Mouse (Mus musculus) induced T-regulatory cell, adult 2 months (primary cell): ENCODE results near the gene Rap1gap2.

Experiments used
- DNase-seq: peaks from one replicate; pipeline ENCODE4 v3.0.0-alpha.2; 2012; ENCODE audit warnings: low read depth

The Rap1gap2 gene

DNA sequence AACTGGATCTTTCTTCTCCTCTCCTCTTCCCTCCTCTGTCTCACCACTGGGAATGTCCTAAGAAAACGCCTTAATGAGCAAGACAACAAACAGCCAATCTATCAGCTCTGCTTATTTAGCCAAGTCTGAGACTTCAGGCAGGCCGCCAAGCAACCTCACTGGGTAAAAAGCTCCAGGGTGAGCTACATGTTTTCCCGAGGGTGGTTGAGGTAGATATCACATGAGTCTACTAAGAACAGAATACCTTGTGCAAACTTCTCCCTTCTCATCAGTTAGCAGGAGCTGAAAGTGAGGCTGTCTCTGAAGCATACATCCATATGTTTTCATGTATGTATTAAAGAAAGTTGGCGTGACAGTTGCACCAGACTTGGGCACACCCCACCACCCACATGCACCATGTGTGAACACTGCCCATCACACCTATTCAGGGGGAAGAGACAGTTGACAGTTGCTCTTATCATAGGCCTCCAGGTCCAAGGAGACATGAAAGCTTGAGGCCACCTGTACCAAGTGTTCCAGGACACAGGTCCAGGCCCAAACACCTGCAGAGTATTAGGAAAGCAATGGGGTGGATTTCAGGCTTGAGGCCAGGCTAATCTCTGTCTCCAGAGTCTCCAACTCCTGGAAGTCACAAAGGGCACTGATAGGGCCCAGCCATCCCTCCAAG is 35.8 kb downstream of the Rap1gap2 start:
- no peak for DNase-seq

- DNase-seq = peak; percentile 79
Measured at GRCm38 (mm10) chr11:74572459-74573061, 38.2 kb downstream of the Rap1gap2 start.

DNA sequence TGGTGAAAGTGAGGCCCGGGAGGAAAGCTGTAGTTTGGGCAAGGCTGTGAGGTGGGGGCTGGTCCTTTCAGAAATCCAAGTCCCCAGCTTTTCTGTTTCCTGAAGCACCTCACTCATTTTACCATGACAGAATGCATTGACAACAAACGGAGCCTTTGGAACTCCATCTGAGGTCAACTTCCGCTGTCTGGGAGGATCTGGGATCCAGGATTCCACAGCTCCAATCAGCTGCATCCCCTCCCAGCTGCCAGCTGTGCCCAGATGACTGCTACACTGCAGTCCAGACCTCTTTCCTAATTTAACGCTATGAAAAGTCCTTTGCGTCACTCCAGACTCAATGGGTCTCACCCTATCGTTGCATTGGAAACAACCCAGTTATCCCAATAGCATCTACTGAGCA is 41.0 kb downstream of the Rap1gap2 start:
- DNase-seq = no peak

- peak; percentile 25 for DNase-seq
Measured at GRCm38 (mm10) chr11:74568463-74568862, 42.3 kb downstream of the Rap1gap2 start.

GRCm38 (mm10) chr11:74568004-74568403 is 42.7 kb downstream of the Rap1gap2 start:
- DNase-seq = peak; percentile 71

DNA sequence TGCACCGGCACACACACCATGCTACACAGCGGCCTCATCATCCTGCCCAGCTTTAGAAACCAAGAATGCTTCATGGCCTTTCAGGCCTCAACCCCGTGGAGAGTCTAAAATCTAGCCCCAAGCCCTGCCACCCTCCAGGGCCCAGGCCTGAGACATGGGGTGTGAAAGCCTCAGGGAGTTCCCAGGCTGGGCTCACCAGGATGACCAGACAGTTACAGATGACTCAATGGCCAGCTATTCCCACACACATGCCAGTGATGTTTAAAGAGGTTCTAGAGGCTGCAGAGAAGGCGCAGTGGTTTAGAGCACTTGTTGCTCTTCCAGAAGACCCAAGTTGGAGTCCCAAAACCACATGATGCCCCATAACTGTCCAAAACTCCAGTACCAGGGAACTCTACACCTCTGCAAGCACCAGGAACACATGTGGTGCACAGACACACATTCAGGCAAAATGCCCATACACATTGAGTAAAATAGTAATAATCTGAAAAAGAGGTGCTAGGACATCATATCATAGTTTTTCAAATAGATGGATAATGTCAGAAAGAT is 44.3 kb downstream of the Rap1gap2 start:
- DNase-seq = no peak

DNA sequence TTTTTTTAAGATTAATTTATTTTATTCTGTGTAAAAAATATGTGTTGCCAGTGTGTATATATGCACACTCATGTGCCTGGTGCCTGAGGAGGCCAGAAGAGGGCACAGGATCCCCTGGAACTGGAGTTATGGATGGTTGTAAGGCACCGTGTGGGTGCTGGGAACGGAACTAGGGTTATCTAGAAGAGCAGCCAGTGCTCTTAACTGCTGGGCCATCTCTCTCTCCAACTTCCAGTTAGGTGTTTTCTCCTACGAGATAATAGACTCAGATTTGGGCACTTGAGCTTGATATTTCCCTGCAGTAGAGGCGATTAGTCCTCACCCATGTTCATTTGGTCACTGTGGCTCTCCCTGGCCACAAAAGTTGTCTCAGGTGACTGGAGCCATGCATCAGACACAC is 49.3 kb downstream of the Rap1gap2 start:
- no peak for DNase-seq

GRCm38 (mm10) chr11:74560600-74561227 is 50.0 kb downstream of the Rap1gap2 start:
- peak; percentile 74 for DNase-seq

DNA sequence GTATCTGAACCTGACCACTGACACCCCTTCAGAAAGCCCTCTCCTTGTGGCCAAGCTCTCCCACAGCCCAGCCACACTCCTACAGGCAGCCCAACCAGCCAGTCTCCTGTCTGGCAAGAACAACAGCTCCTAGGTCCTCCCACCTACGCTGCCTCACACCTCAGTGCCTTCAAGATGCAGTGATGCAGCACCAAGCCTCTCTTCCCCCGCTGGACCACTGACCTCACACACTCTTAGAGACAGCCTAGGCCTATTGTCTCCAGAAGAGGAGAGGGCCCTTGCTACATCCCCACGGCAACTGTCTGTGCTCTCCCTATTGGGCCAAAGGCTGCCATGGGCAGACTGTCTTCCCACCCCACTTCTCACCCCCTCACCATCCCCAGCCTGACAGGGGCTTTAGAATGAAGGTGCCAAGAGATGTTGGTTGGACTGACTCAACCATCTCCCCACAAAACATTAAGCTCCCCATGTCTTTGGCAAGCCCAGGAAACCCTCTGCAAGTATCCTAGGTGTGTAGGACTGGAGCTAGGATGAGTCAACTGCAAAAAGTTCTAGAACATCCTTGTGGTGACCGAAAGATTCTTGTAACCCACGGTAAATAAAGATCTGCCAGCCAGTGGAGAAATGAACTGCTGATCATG is 50.8 kb downstream of the Rap1gap2 start:
- peak; percentile 23 for DNase-seq

DNA sequence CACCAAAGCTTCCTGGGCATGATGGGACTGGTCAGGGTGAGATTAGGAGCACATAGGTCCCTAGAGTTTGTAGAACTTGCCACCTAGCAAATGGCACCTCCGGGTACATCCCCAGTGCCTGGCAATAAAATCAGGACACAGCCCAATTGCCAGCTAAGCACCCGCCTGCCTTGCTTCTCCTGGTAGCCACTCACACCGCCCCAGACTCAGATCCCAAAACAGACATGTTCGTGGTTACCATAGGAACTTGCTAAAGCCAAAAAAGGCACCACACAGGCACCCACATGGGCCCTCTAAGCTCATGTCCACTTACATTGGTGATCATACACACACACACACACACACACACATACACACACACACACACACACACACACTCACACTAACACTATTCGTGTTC is 51.8 kb downstream of the Rap1gap2 start:
- no peak for DNase-seq

- DNase-seq = no peak
Measured at GRCm38 (mm10) chr11:74557456-74558230, 53.1 kb downstream of the Rap1gap2 start.

DNA sequence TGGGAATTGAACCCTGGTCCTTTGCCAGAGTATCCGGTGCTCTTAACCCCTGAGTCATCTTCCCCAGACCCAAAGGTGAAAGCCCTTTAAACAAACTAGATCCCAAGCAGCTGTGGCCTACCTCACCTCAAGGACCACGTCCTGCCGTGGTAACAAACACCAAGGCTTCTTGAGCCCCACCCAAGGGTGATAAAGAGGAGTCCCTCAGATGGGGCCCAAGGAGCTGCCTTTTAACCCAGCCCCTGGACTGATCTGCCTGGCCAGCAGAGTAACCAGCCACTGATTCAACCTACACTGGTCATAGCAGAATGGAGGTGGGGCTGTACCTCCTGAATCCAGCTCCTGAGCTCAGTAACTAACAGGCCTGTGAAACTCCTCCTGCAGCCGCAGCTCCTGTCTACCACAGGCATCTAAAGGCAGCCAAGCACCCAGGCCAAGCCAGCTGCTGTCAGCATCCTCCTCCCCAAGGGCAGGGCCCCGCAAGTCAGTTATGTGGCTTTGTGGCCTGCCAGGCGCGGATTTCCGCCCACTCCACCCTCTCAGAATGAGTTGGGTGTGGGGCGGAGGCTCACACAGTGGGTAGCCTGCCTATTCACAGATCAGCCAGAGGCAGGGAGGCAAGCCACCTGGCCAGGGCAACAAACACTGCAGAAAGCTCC is 54.9 kb downstream of the Rap1gap2 start:
- DNase-seq = peak; percentile 91

DNA sequence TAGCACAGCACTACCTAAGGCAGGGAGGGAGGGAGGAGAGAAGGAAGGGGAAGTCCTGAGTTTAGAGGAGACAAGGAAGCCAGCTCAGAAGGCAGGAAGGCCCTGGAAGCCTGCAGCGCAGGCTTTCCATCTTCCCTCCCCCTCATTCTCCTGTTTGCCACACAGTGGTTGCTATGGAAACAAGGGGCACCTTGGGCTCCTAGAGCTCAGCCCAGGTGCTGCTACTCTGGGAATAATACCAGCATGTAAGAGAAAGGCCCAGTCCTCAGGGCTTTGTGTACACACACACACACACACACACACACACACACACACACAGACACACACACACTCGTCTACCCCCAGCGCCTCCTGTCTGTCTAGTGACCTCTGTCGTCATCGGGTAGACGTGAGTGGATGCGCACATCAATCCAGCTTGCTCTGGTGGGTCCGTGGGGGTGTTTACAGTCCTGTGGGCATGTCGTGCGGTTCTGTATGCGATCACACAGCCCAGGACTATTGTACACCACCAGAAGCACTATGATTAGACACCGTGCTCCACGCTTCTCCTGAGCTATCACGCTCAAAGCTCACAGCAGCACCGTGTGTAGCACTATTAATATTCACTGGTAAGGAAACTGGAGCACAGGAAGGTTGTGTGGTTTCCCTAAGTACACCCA is 55.9 kb downstream of the Rap1gap2 start:
- peak; percentile 52 for DNase-seq

DNA sequence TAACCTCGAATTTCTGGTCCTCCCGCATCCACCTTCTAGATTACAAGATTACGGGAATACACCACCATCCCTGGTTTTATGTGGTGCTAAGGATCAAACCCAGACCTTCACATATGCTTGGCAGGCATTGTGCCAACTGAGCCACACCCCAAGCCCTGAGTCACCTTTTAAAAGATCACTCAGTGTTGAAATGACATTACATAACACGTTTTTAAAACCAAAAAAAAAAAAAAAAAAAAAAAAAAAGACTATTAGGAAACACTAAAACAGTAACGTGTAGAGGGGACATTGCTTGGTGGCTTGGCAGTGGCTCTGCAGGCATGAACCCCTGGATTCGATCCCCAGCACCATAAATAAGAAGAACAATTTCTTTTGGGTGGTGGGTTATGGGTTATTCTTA is 59.1 kb downstream of the Rap1gap2 start:
- no peak for DNase-seq

- peak; percentile 39 for DNase-seq
Measured at GRCm38 (mm10) chr11:74550615-74551102, 60.1 kb downstream of the Rap1gap2 start.

- no peak for DNase-seq
Measured at GRCm38 (mm10) chr11:74548781-74549382, 61.8 kb downstream of the Rap1gap2 start.

DNA sequence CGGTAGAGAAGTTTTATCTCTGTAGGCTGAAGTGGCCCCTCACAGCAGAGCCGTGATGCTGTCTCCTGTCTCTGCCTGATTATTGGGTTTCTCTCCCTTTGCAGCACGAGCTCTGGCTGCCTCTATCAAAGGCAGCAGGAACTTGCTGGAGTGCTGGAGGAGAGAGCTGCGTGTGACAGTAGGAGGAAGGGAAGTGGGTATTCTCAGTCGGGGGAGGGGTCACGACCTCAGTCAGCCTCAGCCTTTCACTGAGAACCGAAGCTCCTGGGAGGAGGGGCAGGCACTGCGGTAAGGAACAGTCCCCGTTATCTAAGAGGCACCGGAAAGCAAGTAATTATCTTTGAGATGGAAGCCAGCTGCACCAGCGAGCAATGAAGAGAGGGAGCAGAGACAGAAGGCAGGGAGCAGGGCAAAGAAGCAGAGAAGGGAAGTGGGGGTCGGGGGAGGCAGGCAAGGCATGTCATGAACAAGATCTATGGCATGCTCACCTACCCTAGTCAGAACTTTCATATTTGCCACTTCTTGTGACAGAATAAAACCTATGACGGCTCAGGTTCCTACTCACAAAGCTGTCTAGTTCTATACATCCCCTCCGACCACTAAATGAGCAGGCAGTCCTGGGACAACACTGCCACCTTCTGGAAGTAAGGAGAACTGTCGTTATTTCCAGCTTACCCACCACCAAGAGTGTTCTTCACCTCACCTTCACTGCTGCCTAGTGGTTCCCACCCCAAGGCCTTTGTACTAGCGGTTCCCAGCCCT is 63.6 kb downstream of the Rap1gap2 start:
- DNase-seq = peak; percentile 90

DNA sequence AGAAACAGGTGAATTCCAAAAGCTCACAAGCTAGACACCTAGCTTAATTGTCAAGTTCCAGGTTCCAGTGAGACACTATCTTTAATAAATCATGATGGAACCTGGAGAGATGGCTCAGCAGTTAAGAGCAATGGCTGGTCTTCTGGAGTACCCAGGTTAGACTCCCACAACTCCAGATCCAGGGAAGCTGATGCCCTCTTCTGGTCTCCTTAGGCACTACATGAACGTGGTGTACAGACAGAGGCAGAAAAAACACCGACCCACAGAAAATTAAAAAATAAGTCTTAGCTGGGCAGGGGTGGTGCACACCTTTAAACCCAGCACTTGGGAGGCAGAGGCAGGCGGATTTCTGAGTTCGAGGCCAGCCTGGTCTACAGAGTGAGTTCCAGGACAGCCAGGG is 64.5 kb downstream of the Rap1gap2 start:
- peak; percentile 68 for DNase-seq

GRCm38 (mm10) chr11:74545560-74545959 is 65.2 kb downstream of the Rap1gap2 start:
- DNase-seq = no peak
